Mouse (Mus musculus) cerebellum, postnatal 14 days (tissue): ENCODE measurements at regions not wholly inside any gene's neighbourhood (a gene's known extent, or its start where the extent isn't known, plus 50 kb on each side); places are given as distances from the start of the nearest gene placed in this dataset.

Experiments
- DNase-seq, 2 experiments: peaks; one replicate each; pipeline ENCODE4 v3.0.0; 2021; ENCODE audit warnings: mixed read lengths in 2 of 2

- DNase-seq = peak; percentile 2 to 4
These were observed 231.2 kb upstream of the Htr2a start for GRCm38 (mm10) chr14:74409441-74409840.

GRCm38 (mm10) chr14:74428226-74428625 is 212.4 kb upstream of the Htr2a start:
- peak in 1 of 2 experiments; percentile 6 for DNase-seq

GRCm38 (mm10) chr14:74464027-74464682 is 176.5 kb upstream of the Htr2a start:
- DNase-seq = no peak

- DNase-seq = no peak
These were observed 145.1 kb upstream of the Htr2a start for GRCm38 (mm10) chr14:74495504-74495903.

GRCm38 (mm10) chr14:74511521-74511920 is 129.1 kb upstream of the Htr2a start:
- no peak for DNase-seq

- no peak for DNase-seq
These were observed 124.2 kb upstream of the Htr2a start for GRCm38 (mm10) chr14:74516451-74516850.

GRCm38 (mm10) chr14:74519531-74519930 is 121.1 kb upstream of the Htr2a start:
- no peak for DNase-seq

GRCm38 (mm10) chr14:74521669-74522068 is 119.0 kb upstream of the Htr2a start:
- DNase-seq = no peak

GRCm38 (mm10) chr14:74527246-74527645 is 113.4 kb upstream of the Htr2a start:
- peak; percentile 38 to 41 for DNase-seq

GRCm38 (mm10) chr14:74529368-74529951 is 111.2 kb upstream of the Htr2a start:
- peak; percentile 32 to 48 for DNase-seq

GRCm38 (mm10) chr14:74538187-74538586 is 102.5 kb upstream of the Htr2a start:
- DNase-seq = no peak

- no peak for DNase-seq
These were observed 96.6 kb upstream of the Htr2a start for GRCm38 (mm10) chr14:74544028-74544427.

- no peak for DNase-seq
These were observed 89.5 kb upstream of the Htr2a start for GRCm38 (mm10) chr14:74551091-74551490.

- no peak for DNase-seq
These were observed 87.0 kb upstream of the Htr2a start for GRCm38 (mm10) chr14:74553636-74554035.

GRCm38 (mm10) chr14:74558359-74558758 is 82.3 kb upstream of the Htr2a start:
- DNase-seq = no peak
